Mouse (Mus musculus) kidney, postnatal 25 days (tissue): ENCODE results near the gene 1700022I11Rik.
A peak's percentile ranks its signal among the peaks of the same experiment; 100 is the strongest.
"Not testable (repeated sequence)": the region's sequence is repeated elsewhere in the genome, so short reads cannot be mapped to it uniquely, and the experiment has no call there.

Experiments used
- DNase-seq, 2 experiments: peaks; one replicate each; pipeline ENCODE4 v3.0.0; 2021; ENCODE audit warnings: mixed read lengths in 2 of 2

Gene 1700022I11Rik

DNA sequence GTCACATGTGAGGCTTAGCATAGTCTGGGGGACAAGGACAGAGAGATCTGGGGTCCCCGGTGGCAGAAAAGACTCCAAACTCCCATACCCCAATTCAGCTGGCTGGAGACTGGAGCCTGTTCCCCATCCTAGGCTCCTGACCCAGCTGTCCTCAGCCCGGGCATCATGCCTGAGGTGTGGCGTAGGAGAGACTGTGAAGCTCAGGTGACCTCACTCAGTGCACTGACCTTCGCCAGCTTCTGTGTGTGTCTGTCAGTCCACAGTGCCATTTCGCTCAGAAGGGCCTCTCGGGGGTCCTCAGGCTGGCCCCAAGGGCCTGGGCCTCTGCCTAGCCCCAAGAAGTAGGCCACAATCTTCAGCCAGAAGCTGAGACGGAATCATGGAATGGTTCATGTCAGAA, 16.8 kb upstream of the 1700022I11Rik start:
- DNase-seq, result no peak

DNA sequence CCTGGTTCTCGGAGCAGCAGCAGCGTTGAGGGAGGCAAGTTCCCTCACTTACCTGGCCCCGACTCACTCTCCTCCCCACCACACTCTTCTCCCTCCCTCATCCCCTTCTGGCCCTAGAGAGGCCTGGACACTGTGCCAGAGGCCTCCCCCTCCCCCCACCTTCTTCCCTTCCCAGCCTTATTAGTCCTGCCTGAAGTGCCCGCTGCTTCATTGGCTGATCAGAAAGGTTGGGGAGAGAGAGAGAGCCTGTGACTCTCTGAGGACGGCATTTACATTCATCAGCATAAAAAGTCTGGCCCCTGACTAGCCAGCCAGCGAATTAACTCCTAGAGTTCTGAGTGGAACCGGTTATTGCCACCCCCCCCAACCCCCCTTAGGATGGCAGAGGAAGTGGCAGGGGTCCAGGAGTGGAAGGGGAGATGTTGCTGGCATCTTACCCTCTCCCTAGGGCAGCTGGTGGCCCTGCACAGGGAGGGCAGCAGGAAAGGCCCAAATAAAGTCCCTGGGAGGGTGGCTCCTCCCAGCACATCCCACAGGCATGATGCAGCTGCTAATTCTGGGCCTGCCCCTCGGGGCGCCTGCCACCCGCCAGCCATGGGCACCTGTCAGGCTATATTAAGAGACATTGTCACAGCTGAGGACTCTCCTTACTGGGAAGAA, 15.8 kb upstream of the 1700022I11Rik start:
- DNase-seq, result peak; percentile 28 to 64

DNA sequence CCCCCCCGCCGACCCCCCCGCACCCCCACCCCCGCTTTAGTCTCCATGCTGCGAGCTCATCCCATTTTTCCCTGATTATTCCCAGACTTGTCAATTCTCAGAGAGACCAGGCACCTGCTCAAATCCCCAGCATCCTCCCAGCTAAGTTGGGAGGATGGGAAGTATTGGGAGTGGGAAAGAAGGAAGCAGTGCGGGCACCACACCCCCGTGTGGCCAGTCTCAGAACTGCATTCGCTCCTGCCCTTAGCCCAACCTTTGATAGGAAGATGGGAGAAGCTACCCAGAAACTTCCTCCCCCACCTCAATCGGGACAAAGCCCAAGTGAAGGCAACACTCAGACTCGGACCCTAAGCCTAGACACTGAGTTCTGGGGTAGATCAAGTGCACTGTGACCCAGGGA, 15.1 kb upstream of the 1700022I11Rik start:
- peak; percentile 73 to 82 for DNase-seq

DNA sequence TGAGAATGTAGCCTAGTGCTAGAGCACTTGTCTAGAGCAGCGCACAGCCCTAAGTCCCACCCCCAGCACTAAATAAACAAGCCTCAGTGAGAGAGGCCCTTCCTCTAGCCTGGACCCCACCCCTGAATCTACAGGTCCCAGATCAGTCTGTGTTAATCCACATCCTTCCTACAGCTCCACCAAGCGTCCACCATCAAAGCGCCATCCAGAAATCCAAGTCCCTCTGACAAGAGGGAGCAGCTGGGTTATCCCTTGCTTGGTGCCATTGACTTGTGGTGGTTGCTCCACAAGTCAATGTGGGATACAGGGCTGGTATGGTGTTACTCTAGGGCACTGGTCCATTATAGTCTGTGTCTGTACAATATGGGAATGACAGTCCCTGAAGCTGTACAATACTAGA, 14.2 kb upstream of the 1700022I11Rik start:
- DNase-seq, result no peak

DNA sequence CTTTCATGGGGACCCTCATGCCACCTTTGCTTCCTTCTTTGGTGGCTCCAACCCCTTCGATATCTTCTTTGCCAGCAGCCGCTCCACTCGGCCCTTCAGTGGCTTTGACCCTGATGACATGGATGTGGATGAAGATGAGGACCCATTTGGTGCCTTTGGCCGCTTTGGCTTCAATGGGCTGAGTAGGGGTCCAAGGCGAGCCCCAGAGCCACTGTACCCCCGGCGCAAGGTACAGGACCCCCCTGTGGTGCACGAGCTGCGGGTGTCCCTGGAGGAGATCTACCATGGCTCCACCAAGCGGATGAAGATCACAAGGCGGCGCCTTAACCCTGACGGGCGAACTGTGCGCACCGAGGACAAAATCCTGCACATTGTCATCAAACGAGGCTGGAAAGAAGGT, 12.8 kb upstream of the 1700022I11Rik start:
- DNase-seq, result no peak

DNA sequence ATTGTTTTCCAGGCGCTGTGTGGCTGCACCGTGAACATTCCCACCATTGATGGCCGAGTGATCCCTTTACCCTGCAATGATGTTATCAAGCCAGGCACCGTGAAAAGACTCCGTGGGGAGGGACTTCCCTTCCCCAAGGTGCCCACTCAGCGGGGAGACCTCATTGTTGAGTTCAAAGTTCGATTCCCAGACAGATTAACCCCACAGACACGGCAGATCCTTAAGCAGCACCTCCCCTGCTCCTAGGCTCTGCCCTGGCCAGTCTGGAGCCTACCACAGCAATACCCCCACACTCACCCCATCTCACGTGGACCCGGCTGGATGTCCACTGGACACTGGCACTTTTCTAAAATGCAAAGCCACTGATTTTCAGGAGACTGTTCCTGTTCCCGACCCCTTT, 12.1 kb upstream of the 1700022I11Rik start:
- peak; percentile 25 to 65 for DNase-seq

DNA sequence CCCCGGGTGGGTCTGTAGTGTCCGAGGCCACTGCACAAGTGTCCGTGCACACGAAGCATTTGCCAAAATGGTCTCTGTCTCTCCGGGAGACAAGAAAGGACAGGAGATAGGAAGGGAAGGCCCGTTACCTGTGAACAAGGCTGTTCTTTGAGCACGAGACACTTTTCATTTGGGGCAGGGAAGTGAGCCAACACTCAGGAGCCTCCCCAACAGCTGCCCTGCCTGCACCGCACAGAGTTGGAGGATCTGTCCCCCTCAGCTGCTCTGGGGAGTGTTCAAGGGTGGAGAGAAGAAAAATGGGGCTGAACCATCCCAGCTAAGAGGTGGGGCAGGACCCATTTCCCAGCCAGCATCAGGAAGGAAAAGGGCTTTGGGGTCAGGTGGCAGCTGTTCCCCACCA, 11.4 kb upstream of the 1700022I11Rik start:
- DNase-seq, result no peak

DNA sequence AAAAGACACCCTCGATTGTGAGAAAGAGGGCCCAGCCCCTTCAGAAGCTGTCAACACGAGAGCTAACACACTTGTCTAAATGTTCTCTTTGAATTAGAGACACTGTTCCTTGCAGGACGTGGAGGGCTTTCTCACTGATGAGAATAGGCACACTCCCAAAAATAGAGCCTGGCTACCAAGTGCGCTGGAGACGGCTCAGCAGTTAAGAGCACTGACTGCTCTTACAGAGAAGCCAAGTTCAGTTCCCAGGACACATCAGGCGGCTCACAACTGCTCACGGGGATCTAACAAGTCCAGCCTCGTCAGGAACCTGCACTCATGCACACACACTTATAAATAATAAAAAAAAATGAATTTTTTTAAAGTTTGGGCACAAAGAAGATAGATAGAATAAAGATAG, 10.5 kb upstream of the 1700022I11Rik start:
- no peak for DNase-seq

DNA sequence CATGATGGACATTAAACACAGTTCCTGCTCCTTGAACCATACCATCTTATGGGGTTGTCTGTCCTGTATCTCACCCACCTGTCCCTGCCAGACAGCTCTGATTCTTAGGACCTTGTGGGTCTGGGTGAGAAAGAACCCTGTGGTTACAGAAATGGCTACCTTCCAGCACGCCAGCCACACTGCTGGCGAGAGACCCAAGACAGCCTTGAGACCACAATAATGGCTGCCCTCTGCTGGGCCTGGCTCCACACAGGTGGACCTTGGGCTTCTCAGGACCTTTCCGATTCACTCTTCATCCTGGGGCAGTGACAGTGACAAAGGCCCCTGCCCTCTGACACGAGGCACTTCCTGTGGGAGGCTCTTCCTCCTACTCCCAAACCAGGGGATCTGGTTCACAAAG, 10.0 kb upstream of the 1700022I11Rik start:
- no peak for DNase-seq

DNA sequence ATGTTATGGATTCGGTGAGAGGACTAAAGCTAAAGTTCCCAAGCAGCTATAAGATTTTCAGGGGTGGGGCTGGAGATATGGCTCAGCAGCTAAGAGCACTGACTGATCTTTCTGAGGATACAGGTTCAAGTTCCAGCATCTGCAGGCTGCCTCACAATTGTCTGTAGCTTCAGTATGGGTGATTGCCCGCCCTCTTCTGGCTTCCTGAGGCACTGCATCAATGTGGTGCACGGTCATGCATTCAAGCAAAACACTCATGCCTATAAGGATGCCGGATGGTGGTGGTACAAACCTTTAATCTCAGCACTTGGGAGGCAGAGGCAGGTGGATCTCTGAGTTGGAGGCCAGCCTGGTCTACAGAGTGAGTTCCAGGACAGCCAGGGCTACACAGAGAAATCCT, 7.8 kb upstream of the 1700022I11Rik start:
- DNase-seq, result peak; percentile 70 to 77

DNA sequence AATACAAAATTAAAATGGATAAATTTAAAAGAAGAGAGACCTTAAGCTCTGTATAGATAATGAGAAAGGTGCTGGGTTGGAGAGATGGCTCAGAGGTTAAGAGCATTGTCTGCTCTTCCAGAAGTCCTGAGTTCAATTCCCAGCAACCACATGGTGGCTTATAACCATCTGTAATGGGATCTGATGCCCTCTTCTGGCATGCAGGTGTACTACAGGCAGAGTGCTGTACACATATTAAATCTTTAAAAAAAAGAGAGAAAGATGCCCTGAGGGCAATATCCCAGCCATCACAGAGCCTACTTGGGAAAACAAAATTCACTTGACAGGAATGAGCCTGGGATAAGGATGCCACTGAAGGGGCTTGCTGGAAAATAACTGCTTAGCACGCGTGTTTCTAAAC, 5.9 kb upstream of the 1700022I11Rik start:
- DNase-seq, result peak in 1 of 2 experiments; percentile 40

DNA sequence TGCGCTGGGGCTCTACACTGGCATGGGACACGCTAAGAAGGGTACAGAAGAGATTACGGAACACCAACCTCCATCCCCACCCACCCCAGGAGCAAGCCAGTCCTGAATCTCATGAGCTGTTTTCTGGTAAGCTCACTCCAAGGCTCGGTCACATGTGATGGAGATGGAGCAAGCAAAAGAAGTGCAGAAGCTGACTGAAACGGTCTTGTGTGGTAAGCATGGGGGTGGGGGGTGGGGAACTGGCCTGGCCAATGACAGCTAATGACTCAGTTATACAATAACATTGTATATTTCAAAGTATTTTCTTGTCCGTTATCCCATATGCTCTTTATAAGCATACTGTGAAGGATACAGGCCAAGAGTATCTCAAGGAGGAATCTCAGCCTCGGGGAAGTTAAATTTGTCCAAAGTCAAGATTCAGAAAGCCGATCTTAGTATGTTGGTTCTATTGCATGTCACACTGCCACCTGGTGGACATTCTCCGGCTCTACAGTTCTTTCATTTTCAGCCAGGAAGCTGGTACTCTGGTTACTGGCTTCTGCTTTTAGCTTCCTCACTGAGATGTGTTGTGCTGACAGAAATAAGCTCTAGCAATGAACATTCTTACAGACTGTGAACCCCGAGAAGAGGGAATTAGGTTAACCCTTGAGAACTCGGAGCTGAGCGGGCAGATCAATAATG, 4.2 kb upstream of the 1700022I11Rik start:
- peak in 1 of 2 experiments; percentile 47 for DNase-seq

DNA sequence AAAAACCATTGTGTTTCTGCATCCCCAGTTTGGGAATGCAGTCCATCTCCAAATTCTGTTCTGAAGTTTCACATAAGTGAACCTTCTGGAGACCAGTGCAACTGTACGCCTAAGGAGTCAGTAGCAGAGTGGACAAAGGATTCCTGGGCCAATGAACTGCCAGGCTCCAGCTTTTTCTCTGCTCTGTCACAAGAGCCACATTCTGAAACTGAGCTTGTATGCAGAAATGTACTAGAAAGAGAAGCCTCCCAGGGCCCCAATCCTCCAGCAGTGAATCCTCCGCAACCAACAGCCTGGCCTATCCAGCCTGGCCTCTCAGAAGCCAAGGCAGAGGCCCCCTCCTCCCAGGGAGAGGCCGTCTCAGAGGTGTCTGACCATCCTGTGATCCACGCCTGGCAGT, 3.5 kb downstream of the 1700022I11Rik start:
- no peak for DNase-seq

DNA sequence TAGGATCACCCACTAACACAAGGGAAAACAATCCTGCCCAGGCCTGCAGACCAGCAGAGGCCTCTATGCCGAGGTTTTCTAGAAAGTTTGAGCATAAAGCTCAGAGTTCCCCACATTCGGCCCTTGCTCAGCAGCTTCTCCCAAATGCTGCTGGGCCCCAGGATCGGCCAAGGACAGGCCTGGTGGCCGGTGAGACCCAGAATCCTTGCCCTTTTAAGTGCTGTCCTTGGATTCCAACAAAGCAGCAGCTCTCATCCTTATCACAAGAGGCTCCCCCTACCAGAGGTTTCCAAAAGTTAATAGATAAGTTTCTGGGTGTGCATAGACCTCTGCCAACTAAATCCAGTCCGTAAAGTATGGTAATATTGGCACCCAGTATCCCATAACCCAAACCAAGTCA, 4.5 kb downstream of the 1700022I11Rik start:
- DNase-seq, result no peak

DNA sequence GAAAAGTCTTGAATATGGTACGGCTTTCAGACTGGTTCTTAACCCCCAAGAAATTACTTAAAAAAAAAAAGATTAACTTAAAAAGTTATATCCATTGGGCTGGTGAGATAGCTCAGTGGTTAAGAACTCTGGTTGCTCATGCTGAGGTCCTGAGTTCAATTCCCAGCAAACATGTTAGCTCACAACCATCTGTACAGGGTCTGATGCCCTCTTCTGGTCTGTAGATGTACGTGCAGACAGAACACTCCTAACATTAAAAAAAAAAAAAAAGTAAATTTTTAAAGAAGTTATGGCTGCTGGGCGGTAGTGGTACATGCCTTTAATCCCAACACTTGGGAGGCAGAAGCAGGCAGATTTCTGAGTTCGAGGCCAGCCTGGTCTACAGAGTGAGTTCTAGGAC, 8.7 kb downstream of the 1700022I11Rik start:
- no peak for DNase-seq

DNA sequence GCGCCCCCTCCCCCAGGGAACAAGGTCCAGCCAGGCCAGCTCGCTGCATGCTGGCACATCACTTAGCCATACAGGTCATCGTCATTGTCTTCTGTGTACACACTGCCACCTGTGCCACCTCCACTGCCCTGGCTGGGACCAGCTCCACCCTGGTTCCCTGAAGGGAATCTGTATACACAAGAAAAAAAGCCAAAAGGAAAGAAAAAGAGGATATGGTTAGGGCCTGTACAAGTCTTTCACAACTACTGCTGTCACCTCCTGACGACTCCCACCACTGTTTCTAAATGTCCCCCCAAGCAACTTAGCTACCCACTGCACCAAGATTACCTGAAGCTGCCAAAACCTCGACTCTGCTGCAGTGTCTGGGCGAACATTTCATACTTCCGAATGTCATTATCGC, 11.1 kb downstream of the 1700022I11Rik start:
- not testable (repeated sequence) for DNase-seq

DNA sequence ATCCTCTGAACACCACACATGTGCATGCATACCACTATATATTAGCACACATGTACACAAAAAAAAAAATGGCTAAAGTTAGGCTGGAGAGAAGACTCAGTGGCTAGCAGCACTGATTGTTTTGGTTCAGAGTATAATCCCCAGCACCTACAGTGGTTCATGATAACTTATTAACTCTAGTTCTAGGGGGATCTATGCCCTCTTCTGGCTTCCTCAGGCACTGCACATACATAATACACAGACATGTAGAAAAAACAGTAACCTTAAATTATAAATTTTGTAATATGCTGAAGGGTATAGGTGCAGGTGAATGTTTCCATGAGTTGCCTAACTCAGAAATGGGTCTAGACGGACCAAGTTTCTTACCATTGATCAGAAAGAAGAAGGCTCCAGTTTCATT, 18.9 kb downstream of the 1700022I11Rik start:
- DNase-seq, result peak in 1 of 2 experiments; percentile 18

DNA sequence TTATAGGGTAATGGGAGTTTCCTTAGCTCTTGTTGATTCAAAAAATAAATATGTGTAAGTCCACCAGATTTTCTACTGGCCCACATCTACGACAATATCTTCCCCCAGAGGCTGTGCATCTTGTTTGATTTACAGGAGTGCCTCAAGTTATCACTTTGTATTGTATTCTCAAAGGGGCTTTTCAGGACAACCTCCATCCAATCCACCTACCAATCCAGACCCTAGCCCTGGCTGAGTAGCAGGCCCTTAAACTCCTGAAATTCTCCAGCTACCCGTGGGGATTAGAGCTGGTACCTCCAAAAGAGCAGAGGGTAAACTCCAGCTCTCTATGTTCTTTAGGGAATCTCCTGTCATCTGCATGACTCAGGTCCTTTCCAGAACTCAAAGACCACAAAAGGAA, 28.6 kb downstream of the 1700022I11Rik start:
- DNase-seq, result no peak

DNA sequence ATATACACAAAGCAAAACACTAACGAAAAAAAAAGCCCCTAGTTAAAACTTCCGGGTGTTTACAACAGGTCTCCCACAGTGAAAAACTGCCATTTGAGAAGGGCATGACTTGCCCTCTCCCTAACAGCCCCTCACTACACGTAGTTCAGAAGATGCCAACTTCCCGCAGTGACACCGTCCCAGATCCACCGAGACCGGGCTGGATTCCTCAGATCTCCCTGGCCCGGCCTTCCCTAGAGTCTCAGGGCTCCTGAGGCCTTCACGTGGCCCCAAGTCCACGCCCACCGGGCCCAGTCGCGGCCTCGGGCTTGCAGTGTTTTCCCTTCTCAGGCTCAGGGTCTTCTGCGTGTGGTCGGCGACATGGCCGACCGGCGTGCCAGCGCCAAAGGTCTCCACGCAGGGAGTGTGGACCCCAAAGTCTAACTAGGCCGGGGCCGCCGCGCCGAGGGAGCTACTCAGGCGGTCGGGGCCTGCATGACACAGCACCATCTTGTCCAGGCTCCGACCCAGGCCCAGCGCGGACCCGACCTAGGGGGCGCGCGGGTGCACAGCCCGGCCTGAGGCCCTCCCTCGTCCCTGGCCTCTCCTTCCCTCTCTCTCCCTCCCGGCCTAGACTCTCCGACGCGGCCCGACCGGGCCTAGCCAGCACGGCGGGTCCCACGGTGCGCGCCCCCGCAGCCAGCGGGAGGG, 30.2 kb downstream of the 1700022I11Rik start:
- peak; percentile 82 to 92 for DNase-seq

DNA sequence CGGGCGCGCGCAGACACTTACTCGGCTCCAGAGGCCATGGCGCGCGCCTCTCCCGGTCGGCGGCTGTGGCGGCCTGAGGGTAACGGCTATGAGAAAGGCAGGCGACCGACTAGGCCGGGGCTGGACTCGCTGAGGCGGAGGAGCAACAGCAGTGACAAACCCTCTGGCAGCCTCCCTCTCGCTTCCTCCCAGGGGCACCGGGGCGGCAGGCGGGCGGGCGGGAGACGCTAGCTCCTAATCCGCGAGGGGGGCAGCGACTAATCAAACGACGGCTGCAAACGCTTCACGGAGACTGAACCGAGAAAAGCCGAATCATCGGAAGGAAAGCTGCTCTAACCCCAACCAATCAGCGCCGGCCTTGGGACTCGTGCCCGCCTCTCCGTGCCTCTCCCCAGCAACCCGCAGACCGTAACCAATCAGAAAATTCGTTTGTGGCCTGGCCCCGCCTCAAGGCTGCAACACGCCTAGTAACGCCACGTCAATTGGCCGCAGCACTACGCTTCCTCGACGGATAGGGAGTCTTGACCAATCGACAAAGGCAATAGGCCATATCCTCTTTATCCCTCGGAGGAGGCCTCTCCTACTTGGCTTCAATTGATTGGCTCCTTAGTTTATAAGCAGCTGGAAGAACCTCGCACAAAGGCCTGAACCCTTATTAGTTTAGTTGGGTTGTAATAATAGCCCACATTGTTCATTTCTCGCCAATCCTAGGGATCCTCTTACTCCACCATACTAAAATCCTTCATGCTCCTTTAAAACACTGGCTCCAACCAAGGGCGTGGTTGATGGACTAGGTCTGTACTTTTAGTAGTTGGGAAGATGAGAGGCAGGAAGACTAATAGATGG, 31.0 kb downstream of the 1700022I11Rik start, which contains the start of gene Vcp:
TSS of gene Vcp (minus strand) at position 367 of the 846 bp plus-strand sequence.
- DNase-seq, result peak; percentile 99 to 100

DNA sequence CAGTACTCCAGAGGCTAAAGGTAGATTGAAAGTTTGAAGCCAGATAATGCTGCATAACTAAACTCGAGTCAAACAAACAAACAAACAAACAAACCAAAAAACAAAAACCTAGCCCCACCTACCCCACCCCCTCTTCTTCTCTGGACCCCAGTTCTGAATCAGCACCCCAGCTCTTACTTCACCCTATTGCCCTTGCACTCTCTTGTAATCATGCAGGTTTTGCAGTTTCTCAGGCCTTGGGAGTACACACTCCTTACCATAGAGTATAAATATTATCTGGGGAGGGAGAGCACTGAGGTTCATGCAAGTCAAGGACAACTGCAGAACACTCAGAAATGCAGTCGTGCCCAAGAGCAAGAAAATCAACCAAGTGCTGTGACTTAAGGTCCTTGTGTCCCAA, 31.9 kb downstream of the 1700022I11Rik start:
- DNase-seq, result no peak

DNA sequence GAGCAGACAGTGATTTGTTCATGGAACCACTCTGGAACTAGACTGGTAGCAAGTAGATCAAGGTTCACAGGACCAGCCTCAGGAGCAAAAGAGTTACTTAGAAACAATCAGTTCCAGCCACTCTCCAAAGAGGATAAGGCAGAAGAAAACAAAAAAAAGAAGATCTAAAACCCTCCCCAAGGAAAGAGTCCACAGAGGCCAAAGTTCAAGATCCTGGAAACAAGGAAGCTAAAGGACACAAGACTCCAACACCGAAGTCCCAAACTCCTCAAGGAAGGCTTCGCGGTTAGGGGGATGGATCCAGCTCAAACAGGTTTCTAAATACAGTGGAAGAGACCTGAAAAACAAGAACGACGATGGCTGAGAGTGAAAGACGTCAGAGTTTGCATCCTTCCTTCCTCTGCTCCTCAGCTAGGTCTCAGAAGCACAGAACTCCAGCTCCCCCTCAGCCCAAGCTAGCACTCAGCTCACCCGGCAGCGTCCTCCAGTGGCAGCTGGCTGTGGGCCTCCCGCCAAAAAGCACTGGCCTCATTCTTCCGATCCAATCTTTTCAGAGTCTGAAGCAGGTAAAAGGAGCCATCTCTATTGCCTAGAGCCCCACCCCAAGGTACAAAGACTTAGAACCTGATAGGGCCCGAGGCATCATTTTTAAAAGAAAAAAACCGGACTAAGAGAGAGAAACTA, 33.5 kb downstream of the 1700022I11Rik start:
- DNase-seq, result peak; percentile 15 to 57
